Mouse (Mus musculus) spleen, adult 2 months (tissue): ENCODE results near the gene Olfr1277.

Source experiments
- CTCF ChIP-seq: fragments of 200-500 bp; IDR thresholded peaks from 2 replicates; pipeline ENCODE4 v1.5.1; 2011; ENCODE audit warnings: mild to moderate bottlenecking, inconsistent platforms; ENCODE audit not compliant: insufficient read depth, insufficient read length, insufficient replicate concordance; ENCODE audit errors: extremely low read depth
- POLR2A ChIP-seq: fragments of 200-500 bp; IDR thresholded peaks from 2 replicates; pipeline ENCODE4 v1.6.1; 2011; ENCODE audit warnings: low read depth, low read length, inconsistent platforms

DNA sequence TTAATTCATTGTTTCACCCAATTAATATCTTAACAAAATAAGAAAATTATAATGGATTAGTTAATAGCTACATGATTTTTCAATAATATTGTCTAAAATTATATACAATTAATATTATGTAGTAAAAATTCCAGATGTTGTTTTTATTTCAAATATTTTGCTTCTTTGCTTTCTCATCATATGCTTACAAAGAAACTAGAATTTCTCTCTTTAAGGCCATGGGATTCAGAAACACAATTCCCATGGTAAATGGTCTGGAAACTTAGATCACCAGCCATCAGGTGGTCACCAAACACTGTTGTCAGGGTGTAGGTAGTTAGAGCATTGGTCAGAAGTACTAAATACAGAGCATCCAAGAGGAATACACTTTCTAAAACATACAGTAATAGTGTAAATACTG, 15.9 kb upstream of the Olfr1277 start, which contains the start of gene Olfr1278:
- TF ChIP-seq POLR2A (no peak), CTCF (no peak)
